Mouse (Mus musculus) urinary bladder, postnatal 14 days (tissue): ENCODE measurements around the gene Lin52.
"Not testable (repeated sequence)": the region's sequence is repeated elsewhere in the genome, so short reads cannot be mapped to it uniquely, and the experiment has no call there.

Experiments used
- DNase-seq: peaks from one replicate; pipeline ENCODE4 v3.0.0; 2021; ENCODE audit warnings: low spot score

Lin52 gene

DNA sequence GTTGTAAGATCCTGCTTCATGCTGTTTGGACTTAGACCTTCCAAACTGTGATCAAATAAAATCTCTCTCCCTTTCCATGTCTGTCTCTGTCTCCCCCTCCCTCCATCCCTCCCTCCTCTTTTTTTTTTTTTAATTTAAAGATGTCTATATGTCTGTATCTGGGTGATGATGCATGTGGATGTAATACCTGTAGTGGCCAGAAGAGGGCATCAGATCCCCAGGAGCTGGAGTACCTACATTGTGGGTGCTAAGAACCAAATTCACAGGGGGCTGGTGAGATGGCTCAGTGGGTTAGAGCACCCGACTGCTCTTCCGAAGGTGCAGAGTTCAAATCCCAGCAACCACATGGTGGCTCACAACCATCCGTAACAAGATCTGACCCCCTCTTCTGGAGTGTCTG is 88.3 kb downstream of the Lin52 start:
- DNase-seq, result not testable (repeated sequence)

DNA sequence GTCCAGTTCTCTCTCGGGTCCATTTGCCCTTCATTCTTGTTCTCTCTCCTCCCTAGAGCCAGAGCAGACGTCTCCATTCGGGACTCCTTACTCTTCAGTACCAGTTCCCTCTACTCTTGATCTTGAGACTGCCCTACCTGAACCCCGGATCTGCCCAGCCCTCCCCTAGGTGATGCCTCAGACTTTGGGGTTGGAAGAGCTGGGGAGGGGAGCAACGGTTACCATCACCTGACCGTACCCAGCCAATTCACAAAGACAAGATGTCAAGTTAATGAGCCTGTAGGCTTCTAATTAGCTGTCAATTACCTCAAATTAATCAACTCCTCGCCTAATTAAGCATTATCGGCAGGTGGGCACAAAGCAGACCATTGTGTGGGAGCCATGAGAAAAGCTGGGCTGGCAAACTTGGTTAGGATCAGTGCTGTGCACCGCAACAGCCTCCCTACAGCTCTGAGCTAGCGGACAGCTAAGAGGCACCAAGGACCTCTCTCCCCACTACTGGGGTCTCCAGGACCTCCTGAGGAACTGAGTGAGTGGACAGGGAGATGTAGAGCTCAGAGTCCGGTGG is 90.3 kb downstream of the Lin52 start:
- no peak for DNase-seq

DNA sequence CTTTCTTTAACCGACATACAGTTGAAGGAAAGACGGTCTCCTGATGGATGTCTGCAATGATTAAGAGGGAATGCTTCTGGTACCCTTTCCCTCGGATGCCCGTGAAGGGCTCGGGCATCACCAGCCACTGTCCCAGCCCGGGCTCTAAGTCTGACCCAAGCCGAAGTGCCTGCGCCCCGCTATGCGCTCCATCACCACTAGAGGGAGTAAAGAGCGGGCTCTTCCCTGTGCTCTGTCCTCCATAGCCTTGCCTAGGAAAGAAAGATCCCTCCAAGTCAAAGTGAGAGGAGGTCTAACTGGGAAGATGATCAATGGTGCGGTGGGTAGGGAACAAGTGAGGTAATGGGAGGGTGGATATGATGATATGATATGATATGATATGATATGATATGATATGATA is 94.8 kb downstream of the Lin52 start:
- DNase-seq, result peak; percentile 58

DNA sequence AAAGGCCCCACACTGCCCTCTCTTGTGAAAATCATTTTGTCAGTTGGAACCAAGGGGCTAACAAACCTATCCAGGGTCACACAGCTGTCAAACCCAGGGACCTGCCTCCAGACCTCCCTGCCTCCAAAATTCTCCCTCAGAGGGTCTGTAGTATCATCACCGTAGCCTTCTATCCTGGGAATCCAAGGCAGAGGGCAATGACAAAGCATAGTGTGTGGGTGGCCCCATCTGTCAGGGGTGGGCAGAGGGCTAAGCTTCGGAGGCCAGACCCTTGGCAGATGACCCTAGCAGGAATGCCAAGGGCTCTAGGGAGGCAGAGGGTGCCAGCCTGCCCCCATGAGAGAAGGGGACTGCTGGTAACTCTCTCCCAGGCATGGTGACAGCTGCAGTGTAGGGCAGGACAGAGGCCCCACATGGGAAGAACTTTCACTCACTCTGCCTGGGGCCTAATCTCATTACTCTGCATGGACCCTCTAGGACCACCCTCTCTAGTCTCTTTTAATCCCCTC is 95.4 kb downstream of the Lin52 start:
- no peak for DNase-seq

- DNase-seq, result no peak
Observed at GRCm38 (mm10) chr12:84548251-84548650, 97.0 kb downstream of the Lin52 start.

DNA sequence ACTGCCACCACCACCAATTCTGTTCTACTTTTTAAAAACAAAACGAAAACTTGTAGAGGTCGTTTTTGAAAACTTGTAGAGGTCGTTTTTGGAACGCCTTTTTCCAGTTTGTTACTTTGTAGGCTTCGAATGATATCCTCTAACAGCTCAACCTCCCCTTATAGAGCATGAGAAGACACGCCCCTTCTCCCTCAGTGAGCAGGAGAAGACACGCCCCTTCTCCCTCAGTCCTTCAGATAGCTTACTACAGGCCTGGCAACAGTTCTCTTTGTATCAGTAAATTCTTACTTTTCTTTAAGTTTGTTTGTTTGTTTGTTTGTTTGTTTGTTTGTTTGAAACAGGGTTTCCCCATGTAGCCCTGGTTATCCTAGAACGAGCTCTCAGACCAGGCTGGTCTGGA is 104.0 kb downstream of the Lin52 start:
- no peak for DNase-seq

DNA sequence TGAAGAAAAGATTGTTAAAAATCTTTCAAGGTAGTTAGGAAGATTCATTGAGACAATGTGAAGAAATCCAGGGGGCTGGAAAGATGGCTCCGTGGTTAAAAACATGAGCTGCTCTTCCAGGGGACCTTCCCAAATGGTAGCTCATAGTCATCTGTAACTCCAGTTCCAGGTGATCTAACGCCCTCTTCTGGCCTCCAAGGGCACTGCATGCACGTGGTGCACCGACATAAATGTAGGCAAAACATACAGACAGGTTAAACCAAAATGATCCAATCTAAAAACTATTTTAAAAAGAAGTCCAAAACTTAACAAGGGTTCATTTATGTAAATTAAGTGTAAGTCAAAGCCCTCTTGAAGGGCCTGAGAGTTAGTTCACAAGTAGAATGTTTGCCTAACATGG is 111.3 kb downstream of the Lin52 start:
- no peak for DNase-seq

DNA sequence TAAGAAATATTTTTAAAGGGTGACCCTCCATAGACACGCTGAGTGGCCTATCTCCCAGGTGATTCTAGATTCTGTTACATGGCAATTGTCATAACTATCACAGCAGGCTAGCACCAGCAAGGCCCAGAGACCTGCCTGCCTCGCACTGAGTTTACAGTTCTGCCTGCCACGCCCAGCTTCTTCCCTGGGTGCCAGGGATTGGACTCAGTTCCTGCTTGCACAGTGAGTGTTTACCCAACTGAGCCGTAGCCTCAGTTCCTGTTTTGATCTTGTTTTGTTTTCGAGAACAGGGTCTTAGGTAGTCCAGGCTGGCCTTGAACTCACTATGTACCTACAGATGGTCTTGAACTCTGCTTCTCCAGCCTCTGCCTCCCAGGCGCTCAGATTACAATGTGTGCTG is 116.4 kb downstream of the Lin52 start:
- no peak for DNase-seq

GRCm38 (mm10) chr12:84569336-84569970 is 118.2 kb downstream of the Lin52 start, which contains the start of gene Vsx2:
Gene Vsx2, plus strand, starts transcription at chr12:84569762.
- DNase-seq, result no peak

DNA sequence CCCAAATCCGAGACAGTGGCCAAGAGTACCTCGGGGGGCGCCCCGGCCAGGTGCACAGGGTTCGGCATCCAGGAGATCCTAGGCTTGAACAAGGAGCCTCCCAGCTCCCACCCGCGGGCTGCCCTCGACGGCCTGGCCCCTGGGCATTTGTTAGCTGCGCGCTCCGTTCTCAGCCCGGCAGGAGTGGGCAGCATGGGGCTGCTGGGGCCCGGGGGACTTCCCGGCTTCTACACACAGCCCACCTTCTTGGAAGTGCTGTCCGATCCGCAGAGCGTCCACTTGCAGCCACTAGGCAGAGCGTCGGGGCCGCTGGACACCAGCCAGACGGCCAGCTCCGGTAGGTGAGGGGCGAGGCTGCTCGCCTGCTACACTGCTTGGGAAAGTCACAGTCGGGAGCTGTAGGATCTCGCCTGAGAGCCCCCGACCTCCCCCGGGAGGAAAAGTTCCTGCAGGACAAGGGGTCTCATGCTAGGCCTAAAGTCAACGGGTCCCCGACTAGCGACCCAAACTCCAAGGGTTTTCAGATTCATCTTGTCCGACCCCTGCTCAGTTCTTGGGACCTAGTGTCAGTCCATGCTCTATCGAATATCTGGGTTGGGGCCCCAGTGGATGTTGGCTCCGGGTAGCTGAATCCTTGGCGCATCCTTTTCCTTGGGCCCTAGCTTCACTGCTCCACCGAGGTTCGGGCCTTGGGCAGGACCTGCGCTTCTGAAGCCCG is 118.9 kb downstream of the Lin52 start:
- DNase-seq, result no peak

- DNase-seq, result no peak
Observed at GRCm38 (mm10) chr12:84570694-84571415, 119.6 kb downstream of the Lin52 start.

DNA sequence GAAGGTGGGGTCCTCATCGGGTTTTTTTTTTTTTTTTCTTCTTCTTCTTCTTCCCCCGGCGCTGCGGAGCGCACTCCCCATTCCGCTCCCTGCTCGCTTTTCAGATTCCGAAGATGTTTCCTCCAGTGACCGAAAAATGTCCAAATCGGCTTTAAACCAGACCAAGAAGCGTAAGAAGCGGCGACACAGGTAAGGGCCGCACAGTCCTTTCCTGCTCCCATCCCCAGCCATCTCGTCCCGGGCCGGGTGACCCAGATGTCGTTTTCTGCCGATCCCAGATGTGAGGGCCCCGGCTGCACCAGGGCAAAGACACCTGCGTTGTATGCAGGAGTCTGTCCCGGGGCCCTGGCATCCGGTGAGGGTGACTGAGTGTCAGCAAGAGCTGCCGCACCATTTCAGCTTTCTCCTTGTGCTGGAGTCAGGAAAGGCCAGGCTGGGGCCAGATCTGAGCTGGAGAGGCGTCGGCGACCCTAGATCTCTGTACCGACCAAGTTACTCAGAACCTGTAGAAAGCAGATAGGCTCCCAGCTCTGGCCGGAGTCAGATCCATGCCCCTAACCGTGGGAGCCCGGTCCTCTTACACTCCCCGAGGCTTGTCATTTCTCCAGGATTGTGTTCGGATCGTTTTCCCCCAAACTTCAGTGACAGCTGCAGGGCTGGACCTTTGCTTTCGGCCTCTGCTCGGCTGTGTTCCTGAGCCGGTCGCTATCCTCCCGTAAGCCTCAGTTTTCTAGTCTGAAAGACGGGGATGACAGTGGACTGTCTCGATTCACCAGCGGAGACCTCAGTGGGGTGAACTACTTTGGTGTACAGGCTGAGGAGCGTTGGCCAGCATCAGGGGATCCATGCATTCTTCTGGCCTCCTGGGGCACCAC is 120.5 kb downstream of the Lin52 start:
- DNase-seq, result no peak

DNA sequence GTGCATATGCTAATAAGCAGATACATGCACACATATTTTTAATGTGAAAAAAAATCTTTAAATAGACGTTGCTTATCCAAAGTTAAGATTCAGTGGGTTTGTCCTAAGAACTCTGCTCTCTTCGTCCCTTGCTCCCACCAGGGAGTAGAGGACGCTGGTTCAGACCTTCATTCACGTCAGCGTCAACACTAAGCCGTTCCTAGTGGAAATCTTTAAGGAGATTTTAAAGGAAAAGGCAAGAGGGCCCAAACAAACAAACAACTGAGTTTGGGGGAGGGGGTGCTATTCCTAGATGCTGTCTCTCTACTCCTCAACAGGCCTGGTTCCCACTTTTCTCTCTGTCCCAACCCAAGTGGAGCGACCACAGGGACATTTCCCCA is 121.1 kb downstream of the Lin52 start:
- DNase-seq, result no peak

DNA sequence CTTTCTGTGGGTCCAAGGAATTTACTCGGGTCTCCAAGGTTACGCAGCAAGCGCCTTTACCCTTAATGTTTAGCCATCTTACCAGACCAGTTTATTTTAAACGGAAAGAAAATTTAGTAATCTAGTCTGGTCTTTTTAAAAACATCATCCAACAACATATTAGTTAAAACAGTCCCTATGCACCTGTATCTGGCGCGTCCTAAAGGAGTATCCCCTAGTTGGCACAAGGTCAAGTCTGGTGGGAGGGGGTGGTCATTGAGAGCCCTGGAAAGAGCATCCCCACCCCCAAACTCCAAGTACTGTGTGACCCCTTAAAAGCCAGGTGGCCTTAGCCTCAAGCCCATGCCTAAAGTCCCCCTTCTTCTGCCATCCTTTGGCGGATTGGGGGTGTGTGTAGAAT is 121.9 kb downstream of the Lin52 start:
- no peak for DNase-seq

- no peak for DNase-seq
Observed at GRCm38 (mm10) chr12:84577768-84578439, 126.7 kb downstream of the Lin52 start.

DNA sequence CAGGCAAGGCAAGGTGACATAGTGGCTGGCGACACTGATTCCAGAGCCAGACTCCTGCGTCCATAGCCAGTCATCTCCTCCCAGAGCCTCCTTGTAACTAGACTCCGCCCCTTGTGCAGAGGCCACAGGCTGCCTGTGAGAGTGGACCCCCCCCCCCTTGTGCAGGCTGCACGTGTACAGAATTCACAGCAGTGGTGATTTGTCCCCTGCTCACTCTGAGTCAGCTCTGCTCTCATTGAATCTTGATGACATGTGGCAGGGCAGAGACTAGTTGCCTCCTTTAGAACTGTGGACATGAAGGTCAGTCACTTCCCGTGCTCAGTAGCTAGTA is 127.2 kb downstream of the Lin52 start:
- no peak for DNase-seq

DNA sequence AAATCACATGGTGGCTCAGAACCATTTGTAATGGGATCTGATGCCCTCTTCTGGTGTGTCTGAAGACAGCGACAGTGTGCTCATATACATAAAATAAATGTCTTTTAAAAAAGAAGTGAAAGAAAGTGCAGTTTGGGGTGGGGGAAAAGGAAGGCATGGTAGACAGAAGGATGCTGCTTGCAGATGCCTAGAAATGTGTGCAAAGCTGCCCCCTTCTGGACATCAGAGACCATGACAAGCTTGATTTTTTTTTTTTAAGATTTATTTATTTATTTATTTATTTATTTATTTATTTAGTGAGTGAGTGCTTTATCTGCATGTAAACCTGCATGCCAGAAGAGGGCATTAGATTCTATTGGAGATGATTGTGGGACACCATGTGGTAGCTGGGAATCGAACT is 130.1 kb downstream of the Lin52 start:
- DNase-seq, result no peak

DNA sequence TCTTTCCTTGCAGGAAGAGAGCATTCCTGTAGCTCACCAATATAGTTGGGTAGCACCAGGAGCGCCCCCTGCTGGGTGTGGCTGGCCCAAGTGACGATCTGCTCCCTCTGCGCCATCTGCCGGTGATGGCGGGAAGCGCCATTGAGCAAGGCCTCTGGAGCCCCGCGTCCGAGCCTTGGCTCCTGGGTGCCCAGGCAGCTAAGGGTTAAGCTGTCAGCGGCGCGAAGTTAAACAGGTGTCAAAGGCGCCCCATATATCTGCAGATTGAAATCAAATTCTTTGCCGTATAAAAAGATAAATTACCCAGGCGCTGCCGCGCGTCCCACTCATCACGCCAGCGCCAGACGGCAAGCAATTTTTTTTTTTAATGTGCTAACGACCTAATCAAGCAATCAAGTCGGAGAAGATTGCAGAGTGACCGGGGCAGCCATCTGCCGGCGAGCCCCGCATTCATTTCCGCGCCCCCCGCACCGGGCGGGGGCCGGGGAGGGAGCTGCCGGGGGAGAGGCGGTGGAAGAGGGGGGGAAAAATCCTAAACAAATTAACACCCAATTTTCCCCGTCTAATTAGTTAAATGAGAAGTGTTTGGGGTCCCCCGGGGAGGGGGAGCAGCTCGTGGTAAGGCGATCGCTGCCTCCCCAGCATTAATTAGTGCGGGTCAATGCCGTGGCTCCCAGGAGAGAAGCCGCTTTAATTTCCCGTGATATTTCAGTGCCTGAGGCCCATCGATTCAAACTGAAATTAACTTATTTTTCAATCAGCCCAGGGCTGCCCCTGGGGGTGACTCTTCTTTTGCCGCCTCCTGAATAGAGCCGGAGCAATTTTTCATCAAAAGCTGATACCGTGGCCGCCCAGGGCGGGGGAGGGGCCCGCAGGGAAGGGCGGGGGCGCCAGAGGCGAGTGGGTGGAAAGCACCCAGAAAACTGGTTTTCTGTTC is 138.9 kb downstream of the Lin52 start:
- peak; percentile 95 for DNase-seq
